Mouse (Mus musculus): ENCODE results near the gene Crybg3.

The Crybg3 gene

GRCm38 (mm10) chr16:59471637-59472278 lies 129.0 kb downstream of the Crybg3 start, which contains the start of gene Riox2:
Gene Riox2, plus strand, starts transcription at chr16:59471775.
- in situ Hi-C loops (cut with MboI; ENCODE audit: unreplicated experiment in 2 of 2), result loop anchor here (5.0 to 25.0 kb wide), 4 partner anchors 46 to 984 kb away; no protein-coding TSS in a partner anchor

DNA sequence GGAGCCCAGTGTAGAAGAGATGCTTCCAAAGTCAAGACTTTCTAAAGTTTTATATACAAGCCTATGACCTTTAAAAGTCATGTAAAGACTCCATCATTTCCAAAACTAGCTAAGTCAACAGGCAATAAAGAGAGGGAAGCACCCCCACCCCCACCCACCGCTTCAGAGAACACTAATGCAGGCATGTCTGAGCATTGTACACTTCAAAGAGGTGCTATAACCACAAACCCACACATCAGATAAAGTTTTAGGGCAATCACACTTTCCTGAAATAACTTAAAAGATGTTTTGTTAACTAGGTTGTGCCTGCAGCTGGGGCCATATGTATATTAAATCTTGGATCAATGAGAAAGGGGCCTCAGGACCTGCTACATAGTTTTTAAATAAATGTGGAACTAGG lies 130.9 kb downstream of the Crybg3 start:
- in situ Hi-C loops (cut with MboI; ENCODE audit: unreplicated experiment in 2 of 2), result loop anchor here (5.0 to 25.0 kb wide), 5 partner anchors 47 to 995 kb away; no protein-coding TSS in a partner anchor

GRCm38 (mm10) chr16:59463973-59464372 lies 136.8 kb downstream of the Crybg3 start:
- in situ Hi-C loops (cut with MboI; ENCODE audit: unreplicated experiment in 2 of 2), result loop anchor here (10.0 to 25.0 kb wide), 4 partner anchors 798 to 989 kb away; no protein-coding TSS in a partner anchor

DNA sequence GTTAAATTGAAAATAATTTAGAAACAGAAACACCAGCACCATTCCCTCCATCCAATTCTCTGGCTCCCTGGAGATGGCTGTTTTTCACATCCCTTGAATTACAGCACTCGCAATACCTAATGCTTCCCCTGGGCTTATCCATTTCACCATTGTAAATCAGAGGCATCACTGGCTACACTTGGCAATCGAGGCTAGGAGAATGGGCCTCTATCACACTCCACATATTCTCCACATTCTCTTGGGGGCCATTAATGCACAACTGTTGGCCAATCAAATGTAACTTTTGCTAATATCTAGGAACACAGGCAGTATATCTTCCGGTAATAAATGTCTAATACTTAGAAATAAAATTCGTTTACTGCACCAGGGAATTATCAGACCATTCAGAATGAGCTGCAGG lies 137.2 kb downstream of the Crybg3 start:
- in situ Hi-C loops (cut with MboI; ENCODE audit: unreplicated experiment in 2 of 2), result loop anchor here (10.0 to 25.0 kb wide), 4 partner anchors 799 to 989 kb away; no protein-coding TSS in a partner anchor

DNA sequence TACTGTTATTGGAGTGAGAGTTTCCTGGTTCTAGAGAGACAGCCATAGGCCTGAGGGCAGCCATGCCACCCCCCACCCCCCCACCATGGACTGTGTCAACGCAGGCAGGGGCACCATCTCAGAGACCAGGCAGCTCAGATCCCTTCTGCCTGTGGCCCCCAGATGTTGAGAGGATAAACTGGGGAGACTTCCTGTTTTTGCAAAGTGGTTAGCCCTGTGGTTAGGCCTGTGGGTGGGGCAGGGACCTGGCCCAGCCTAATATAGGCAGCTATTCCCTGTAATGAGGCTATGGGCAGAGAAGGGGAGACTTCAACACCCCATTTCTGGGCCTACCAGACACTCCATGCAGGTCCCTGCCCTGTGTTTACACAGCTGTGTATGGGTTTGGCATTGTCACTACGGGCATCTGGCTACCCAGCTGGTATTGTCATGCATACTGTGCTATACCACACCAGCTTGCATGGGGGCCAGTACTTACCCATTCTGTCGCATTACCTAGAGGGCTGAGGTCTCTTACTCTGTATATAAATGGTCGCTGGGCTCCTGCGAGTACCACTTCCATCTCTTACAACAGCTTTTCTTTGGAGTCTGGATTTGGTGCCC lies 141.4 kb downstream of the Crybg3 start:
- in situ Hi-C loops (cut with MboI; ENCODE audit: unreplicated experiment in 2 of 2), result loop anchor here (10.0 to 25.0 kb wide), 4 partner anchors 803 to 972 kb away; no protein-coding TSS in a partner anchor

- in situ Hi-C loops (cut with MboI; ENCODE audit: unreplicated experiment in 2 of 2), result loop anchor here (10.0 to 25.0 kb wide), 4 partner anchors 810 to 965 kb away; no protein-coding TSS in a partner anchor
Observed at GRCm38 (mm10) chr16:59451813-59452212, 149.0 kb downstream of the Crybg3 start.

DNA sequence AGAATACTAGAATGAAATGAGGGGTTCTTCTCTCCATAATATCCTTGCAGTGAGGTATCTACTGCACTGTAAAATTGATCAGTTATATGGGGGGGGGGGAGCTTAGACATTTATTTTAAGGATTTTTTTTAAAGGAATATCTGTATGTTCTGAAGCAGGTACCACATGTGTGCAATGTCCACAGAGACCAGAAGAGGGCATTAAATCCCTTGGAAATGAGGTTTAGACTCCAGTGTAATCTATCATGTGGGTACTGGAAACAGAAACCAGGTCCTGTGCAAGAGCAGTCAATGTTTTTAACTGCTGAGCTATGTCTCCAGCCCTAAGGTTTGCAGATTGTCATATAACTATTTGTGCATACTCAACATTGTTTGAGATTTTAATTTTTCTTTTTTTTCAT lies 151.7 kb downstream of the Crybg3 start:
- in situ Hi-C loops (cut with MboI; ENCODE audit: unreplicated experiment in 2 of 2), result no loop called here

- in situ Hi-C loops (cut with MboI; ENCODE audit: unreplicated experiment in 2 of 2), result no loop called here
Observed at GRCm38 (mm10) chr16:59448181-59448580, 152.6 kb downstream of the Crybg3 start.

DNA sequence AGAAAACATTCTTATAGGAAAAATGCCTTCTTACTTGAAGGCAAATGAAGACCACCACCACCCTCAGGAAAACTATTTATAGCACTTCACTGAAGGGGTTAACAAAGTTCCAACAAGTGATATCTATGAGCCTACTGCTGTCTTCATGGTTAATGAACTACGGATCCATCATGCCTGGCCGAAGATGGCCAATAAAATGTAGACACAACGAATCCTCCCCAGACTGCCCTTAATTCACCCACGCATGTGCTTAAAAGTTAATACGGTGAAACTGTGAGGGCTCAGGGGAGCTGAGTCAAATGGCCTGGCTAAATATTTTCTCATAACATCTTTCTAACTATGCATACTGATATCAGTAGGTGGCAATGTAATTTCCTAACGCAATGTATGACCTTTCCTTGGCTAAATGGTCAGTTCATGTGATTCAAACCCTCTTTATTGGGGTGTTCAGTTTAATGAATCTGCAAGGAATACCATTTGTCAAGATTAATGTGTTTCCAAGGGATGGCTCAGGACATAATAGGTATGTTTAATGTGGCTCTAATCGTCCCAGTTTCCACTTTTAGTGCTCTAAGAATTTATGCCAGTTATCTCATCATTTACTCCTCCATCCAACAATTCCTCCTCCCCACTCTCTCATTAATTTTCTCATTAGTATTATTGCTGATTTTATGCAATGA lies 155.8 kb downstream of the Crybg3 start:
- in situ Hi-C loops (cut with MboI; ENCODE audit: unreplicated experiment in 2 of 2), result no loop called here

Measured in v-Abl transformed pro-B cells (cell line).